Mouse (Mus musculus) G1E (cell line): ENCODE measurements around the gene Wdr83os.

Experiments used
- CTCF ChIP-seq: IDR thresholded peaks from 2 replicates; pipeline ENCODE4 v1.5.1; 2012; ENCODE audit warnings: low read depth, low read length, inconsistent platforms, mixed read lengths
- GATA1 ChIP-seq: IDR thresholded peaks from 2 replicates; pipeline ENCODE4 v1.6.1; 2012; ENCODE audit warnings: borderline replicate concordance, low read length, inconsistent platforms, mixed read lengths
- GATA2 ChIP-seq: IDR thresholded peaks from 2 replicates; pipeline ENCODE4 v1.6.1; 2012; ENCODE audit warnings: low read depth, low read length, inconsistent platforms, borderline replicate concordance
- POLR2AphosphoS5 ChIP-seq: IDR thresholded peaks from 2 replicates; pipeline ENCODE4 v1.6.1; 2012; ENCODE audit warnings: low read depth, low read length, inconsistent platforms; ENCODE audit not compliant: insufficient replicate concordance
- TAL1 ChIP-seq: conservative IDR thresholded peaks from 2 replicates; pipeline ENCODE4 v1.6.1; 2012; ENCODE audit warnings: low read depth, low read length, inconsistent platforms, mixed read lengths

GRCm38 (mm10) chr8:85057367-85057766 lies 23.2 kb upstream of the Wdr83os start:
- TF ChIP-seq POLR2AphosphoS5 (no peak), CTCF (no peak), GATA1 (no peak), TAL1 (no peak), GATA2 (no peak)
